Mouse (Mus musculus) lung, adult 2 months (tissue): ENCODE measurements around the gene Golim4.

Experiments used
- CTCF ChIP-seq: fragments of 200-500 bp; IDR thresholded peaks from 2 replicates; pipeline ENCODE4 v1.5.1; 2011; ENCODE audit warnings: mild to moderate bottlenecking, low read length, control low read depth; ENCODE audit not compliant: insufficient read depth
- POLR2A ChIP-seq: fragments of 200-500 bp; IDR thresholded peaks from 2 replicates; pipeline ENCODE4 v1.6.1; 2011; ENCODE audit warnings: low read depth, mild to moderate bottlenecking, control low read depth, low read length, borderline replicate concordance; ENCODE audit errors: extremely low read depth

DNA sequence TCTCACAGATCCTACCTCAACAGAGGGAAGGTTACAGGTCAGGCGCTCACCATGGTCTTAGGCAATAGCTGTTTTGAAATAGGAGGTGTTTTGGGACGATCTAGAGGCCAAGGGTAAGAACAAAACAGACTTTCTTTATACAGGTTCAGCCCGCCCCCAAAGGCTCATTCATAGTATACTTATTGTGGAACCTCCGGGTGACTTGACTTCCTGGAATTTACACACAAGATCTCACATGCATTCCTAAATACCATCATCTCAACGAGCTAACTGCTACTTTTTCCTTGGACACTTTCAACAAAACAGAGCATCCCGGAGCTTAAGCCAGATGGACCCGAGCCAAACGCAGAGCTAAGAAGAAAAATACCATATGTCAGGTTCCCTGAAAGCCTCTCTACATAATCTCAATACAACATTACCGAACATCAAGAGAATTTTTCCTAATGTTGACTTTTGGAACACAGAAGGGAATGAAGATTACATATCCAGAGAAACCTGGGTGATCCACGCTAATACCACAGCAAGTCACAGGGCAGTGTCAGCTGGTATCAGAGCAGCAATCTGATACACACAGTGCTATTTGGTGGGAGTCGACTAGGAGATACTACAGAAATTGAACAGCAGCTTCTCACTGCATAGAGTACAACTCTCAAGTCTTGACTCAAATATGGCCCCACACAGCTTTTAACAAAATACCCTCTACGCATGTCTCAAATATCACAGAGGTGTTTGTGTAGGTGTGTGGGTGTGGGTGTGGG lies 14.3 kb downstream of the Golim4 start:
- TF ChIP-seq CTCF (no peak), POLR2A (no peak)
